Mouse (Mus musculus): ENCODE data around the gene Capg.
A peak's percentile ranks its signal among the peaks of the same experiment; 100 is the strongest.

DNA sequence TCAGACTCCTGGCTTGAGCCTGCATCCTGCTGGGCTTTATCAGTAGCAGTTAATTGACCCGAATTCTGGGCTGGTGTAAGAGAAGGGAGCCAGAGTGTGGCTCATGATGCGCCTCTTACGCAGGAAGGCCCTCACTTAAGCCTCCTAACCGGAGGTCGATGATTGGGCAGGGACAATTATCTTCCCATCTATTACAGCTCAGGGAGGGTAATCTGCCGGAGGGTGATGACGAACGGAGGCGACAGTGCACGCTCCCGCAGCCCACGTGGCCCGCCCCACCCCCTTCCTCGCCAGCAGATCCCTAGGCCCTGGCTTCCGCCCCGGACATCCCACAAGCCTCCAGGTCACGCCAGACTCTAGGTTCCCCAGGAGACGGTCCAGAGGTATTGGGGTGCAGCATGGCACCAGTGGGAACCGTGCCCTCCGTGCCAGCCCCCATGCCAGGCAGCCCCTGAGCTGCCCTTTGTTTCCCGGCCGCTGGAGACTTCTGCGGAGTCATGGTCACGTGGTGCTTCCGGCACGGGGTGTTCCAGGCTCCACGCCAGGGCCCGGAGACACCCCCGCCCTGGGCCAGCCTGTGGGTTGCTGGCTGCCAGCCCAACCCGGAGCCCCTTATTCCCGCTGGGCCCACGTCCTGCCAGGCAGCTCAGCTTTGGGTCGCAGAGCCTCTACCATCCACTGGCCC is 31.7 kb upstream of the Capg start:
- no peak for TF ChIP-seq CTCF (IDR thresholded peaks at IDR 0.05)
- TF ChIP-seq EP300 (IDR thresholded peaks at IDR 0.05), result peak; percentile 89
